Mouse (Mus musculus) spleen, adult 2 months (tissue): ENCODE results near the gene 1700030J22Rik.

Experiments
- CTCF ChIP-seq: fragments of 200-500 bp; IDR thresholded peaks from 2 replicates; pipeline ENCODE4 v1.5.1; 2011; ENCODE audit warnings: mild to moderate bottlenecking, inconsistent platforms; ENCODE audit not compliant: insufficient read depth, insufficient read length, insufficient replicate concordance; ENCODE audit errors: extremely low read depth
- POLR2A ChIP-seq: fragments of 200-500 bp; IDR thresholded peaks from 2 replicates; pipeline ENCODE4 v1.6.1; 2011; ENCODE audit warnings: low read depth, low read length, inconsistent platforms

DNA sequence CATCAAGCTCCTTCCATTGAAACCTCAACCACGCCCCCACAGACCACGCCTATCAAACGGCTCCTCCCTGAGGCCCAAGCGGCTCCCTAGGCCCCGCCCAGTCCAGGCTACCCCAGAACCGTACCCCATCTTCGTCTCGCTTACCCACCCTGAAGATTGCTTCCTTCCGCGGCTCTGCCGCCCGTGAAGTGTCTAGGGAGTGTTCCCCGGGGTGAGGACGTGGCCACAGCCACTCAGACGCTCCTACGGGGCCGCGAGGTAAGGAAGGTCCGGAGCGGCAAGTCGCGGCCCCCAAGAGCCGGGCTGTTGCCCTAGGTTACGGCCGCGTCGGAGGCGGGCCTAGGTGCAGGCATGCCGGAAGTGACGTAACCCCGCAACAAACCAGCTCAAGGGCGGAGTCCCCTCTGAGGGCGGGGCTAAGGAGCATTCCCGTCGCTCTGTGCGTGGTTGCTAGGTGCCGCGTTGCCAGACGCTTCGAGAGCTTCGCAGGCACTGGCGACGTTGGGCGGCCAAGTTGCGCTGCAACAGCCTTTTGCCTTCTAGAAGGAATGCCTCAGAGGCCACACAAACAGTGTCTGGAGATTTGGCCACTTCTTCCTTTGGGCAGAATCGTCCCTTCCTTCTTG lies at the start of gene 1700030J22Rik:
- TF ChIP-seq CTCF = peak; percentile 10; the same call in 1 of the 2 replicates
- TF ChIP-seq POLR2A = no peak
